Mouse (Mus musculus) intestine, postnatal 0 days (tissue): ENCODE measurements around the gene Ddx46. TPM values are rescaled to one million over a fixed set of nuclear protein-coding genes. Genes with fewer than 3 reads are reported as not detected.
"Not testable (repeated sequence)": the region's sequence is repeated elsewhere in the genome, so short reads cannot be mapped to it uniquely, and the experiment has no call there.

ENCODE experiments used
- ATAC-seq: fragments of 200-750 bp; cut with Nextera tagmentation; 2 replicates; pipeline ENCODE4 v1.8.0; 2017; ENCODE audit warnings: mild to moderate bottlenecking, moderate TSS enrichment, moderate library complexity
- H3K27ac ChIP-seq: fragments of 300-500 bp; sonication (generic); 2 replicates; pipeline ENCODE4 v1.5.1; 2014; ENCODE audit warnings: mild to moderate bottlenecking, low read depth, low read length, moderate library complexity
- H3K27me3 ChIP-seq: fragments of 300-500 bp; sonication (generic); replicated peaks from 2 replicates; pipeline ENCODE4 v1.6.1; 2014; ENCODE audit warnings: low read length, mixed read lengths; ENCODE audit not compliant: control insufficient read depth, insufficient read depth
- H3K36me3 ChIP-seq: fragments of 300-500 bp; sonication (generic); 2 replicates; pipeline ENCODE4 v1.6.1; 2014; ENCODE audit warnings: mild to moderate bottlenecking, moderate library complexity; ENCODE audit not compliant: control insufficient read depth, insufficient read depth
- H3K4me1 ChIP-seq: fragments of 300-500 bp; sonication (generic); replicated peaks from 2 replicates; pipeline ENCODE4 v1.6.1; 2014; ENCODE audit warnings: antibody characterized with exemption, low read length, mixed read lengths; ENCODE audit not compliant: control insufficient read depth, insufficient read depth
- H3K4me2 ChIP-seq: fragments of 300-500 bp; sonication (generic); replicated peaks from 2 replicates; pipeline ENCODE4 v1.6.1; 2014; ENCODE audit warnings: low read depth, mild to moderate bottlenecking, moderate library complexity
- H3K4me3 ChIP-seq: fragments of 300-500 bp; sonication (generic); 2 replicates; pipeline ENCODE4 v1.5.1; 2014; ENCODE audit warnings: low read depth, low read length
- H3K9ac ChIP-seq: fragments of 300-500 bp; sonication (generic); 2 replicates; pipeline ENCODE4 v1.6.1; 2014; ENCODE audit warnings: mild to moderate bottlenecking, low read depth, low read length
- H3K9me3 ChIP-seq: fragments of 300-500 bp; sonication (generic); 2 replicates; pipeline ENCODE4 v1.6.1; 2016; ENCODE audit warnings: mixed run types; ENCODE audit not compliant: control insufficient read depth
- CTCF ChIP-seq: sonication (generic); IDR thresholded peaks from 2 replicates; pipeline ENCODE4 v1.5.1; 2016; ENCODE audit warnings: low read depth, mild to moderate bottlenecking, control low read depth, antibody characterized with exemption, moderate library complexity
- WGBS: fragments of 180-500 bp; shearing (Covaris S2); extraction: QIAGEN DNeasy Blood & Tissue Kit; methylation state at CpG from one replicate; pipeline ENCODE4 v1.1.7; 2014; 5-methylcytosine and 5-hydroxymethylcytosine counted together
- polyA plus RNA-seq: library from polyadenylated mRNA; unstranded; fragments of >200 nt; fragmentation: Nextera tagmentation; extraction: Ambion mirVana; gene quantifications from 2 replicates; pipeline ENCODE4 v1.2.1, GENCODE M21; 2015

Ddx46 gene
- polyA plus RNA-seq, 1 experiment from 2014 or later, result 15.6 TPM

DNA sequence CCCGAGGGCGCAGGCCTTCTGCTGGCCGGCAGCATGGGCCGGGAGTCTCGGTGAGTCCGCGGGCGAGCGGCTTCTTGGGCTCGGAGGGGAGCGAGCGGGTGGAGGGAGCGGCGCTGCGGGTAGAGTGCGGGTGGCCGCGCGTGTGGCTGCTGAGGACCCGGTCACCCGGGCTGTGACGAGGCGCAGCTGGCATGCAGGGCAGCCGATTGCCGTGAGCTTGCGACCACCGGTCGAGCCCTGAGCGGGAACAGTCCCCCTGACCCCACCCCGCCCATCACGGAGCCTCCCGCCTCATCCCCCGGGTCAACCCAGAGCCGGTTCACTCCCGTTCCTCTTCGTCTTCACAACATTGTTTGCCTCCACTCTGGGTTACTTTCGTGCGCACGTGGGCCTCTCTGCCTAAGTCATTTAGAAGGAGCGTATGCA lies 332 bp downstream of the Ddx46 start:
- ATAC-seq, result peak; percentile 50
- TF ChIP-seq CTCF, result no peak
- Histone ChIP-seq H3K9ac (peak overlapping the region; percentile 86), H3K27me3 (no peaks in the 10 kb centered on the region), H3K9me3 (no peaks in the 10 kb centered on the region), H3K4me2 (peak overlapping the region; percentile 81), H3K27ac (no peak overlapping the region), H3K4me3 (peak overlapping the region; percentile 99), H3K36me3 (peaks cover 38% of the 10 kb centered on the region), H3K4me1 (no peaks in the 10 kb centered on the region)
- WGBS, result under 1% methylated on average over 40 of the region's 40 CpGs

GRCm38 (mm10) chr13:55636185-55636983 lies 1.6 kb downstream of the Ddx46 start:
- WGBS, result 88% methylated on average over 14 of the region's 14 CpGs
- H3K4me1 ChIP-seq, result no peaks in the 10 kb centered on the region

DNA sequence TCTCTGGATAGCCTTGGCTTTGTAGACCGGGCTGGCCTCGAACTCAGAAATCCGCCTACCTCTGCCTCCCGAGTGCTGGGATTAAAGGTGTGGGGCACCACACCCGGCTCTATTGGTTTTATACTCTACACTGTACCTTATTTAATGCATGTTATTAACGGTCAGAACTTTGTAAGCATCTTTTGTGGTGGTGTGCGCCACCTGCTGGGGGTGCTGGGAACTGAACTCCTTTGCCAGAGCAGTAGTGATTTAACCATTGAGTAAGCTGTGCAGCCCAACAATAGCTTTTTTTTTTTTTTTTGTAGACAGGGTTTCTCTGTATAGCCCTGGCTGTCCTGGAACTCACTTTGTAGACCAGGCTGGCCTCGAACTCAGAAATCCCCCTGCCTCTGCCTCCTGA lies 5.7 kb downstream of the Ddx46 start:
- WGBS, result 40% methylated on average over 8 of the region's 8 CpGs
- peak; percentile 83 for TF ChIP-seq CTCF
- not testable (repeated sequence) for H3K4me3 ChIP-seq, H3K9me3 ChIP-seq, H3K9ac ChIP-seq, H3K4me1 ChIP-seq, ATAC-seq, H3K27ac ChIP-seq, H3K27me3 ChIP-seq, H3K4me2 ChIP-seq
- H3K36me3 ChIP-seq, result peaks cover 39% of the 10 kb centered on the region

More at GRCm38 (mm10) chr13:55636185-55636983, 1.6 kb downstream of the Ddx46 start:
- Histone ChIP-seq H3K4me3 (no peak overlapping the region; the same call in 1 of the 2 replicates), H3K27ac (no peak overlapping the region), H3K27me3 (no peaks in the 10 kb centered on the region), H3K9ac (no peak overlapping the region), H3K4me2 (no peak overlapping the region), H3K36me3 (peaks cover 40% of the 10 kb centered on the region), H3K9me3 (no peaks in the 10 kb centered on the region)
- no peak for TF ChIP-seq CTCF
- no peak for ATAC-seq

- Histone ChIP-seq H3K9me3 (no peaks in the 10 kb centered on the region), H3K4me3 (no peak overlapping the region), H3K9ac (no peak overlapping the region), H3K27ac (no peak overlapping the region), H3K27me3 (no peaks in the 10 kb centered on the region), H3K4me2 (no peak overlapping the region), H3K36me3 (peaks cover 66% of the 10 kb centered on the region), H3K4me1 (no peaks in the 10 kb centered on the region)
- WGBS, result 94% methylated on average over 2 of the region's 2 CpGs
- TF ChIP-seq CTCF, result peak; percentile 65
- ATAC-seq, result no peak
These were observed 9.7 kb downstream of the Ddx46 start for GRCm38 (mm10) chr13:55644525-55644924.

- Histone ChIP-seq H3K9ac (no peak overlapping the region), H3K27ac (no peak overlapping the region), H3K4me2 (no peak overlapping the region), H3K27me3 (no peaks in the 10 kb centered on the region), H3K36me3 (peaks cover 95% of the 10 kb centered on the region), H3K4me3 (no peak overlapping the region), H3K4me1 (no peaks in the 10 kb centered on the region), H3K9me3 (no peaks in the 10 kb centered on the region)
- 86% methylated on average over 12 of the region's 12 CpGs for WGBS
- peak; percentile 52 for TF ChIP-seq CTCF
- ATAC-seq, result no peak
These were observed 15.3 kb downstream of the Ddx46 start for GRCm38 (mm10) chr13:55650098-55650497.

DNA sequence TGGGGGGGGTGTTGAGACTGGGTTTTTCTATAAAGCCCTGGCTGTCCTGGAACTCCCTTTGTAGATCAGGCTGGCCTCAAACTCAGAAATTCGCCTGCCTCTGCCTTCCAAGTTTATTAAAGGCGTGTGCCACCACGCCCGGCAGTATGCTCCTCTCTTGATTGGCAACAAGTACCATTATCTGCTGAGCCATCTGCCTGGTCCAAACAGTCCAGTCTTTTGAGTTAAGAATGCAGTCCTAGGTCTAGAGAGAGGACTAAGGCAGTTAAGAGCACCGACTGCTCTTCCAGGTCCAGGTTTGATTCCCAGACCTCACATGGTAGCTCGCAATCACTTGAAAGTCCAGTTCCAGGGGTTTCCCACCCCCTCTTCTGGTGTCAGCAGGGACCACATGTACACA lies 16.2 kb downstream of the Ddx46 start:
- H3K9me3 ChIP-seq, result no peaks in the 10 kb centered on the region
- no peaks in the 10 kb centered on the region for H3K27me3 ChIP-seq
- H3K4me2 ChIP-seq, result no peak overlapping the region
- H3K36me3 ChIP-seq, result peaks cover 95% of the 10 kb centered on the region
- no peak overlapping the region for H3K9ac ChIP-seq
- WGBS, result 87% methylated on average over 6 of the region's 6 CpGs
- H3K4me3 ChIP-seq, result no peak overlapping the region
- no peak for TF ChIP-seq CTCF
- no peak overlapping the region for H3K27ac ChIP-seq
- no peak for ATAC-seq
- H3K4me1 ChIP-seq, result no peaks in the 10 kb centered on the region
